In genomic region chr3:152376063-152376462, GRCm38 (mm10) we compare ENCODE assay signal across 24 mouse cellular contexts.
"Had no signal": no experiment of that assay in that cellular context is flagged by ENCODE, and none has a peak within 500 bp of the region (broad histone marks: within the 10 kb centered on the region; RNA-seq: fewer than 3 reads in every experiment).

No protein-coding gene starts in this region.

- H3K4me1 ChIP-seq: embryonic facial prominence, embryonic 10.5 days; embryonic facial prominence, embryonic 12.5 days; embryonic facial prominence, embryonic 13.5 days; embryonic facial prominence, embryonic 15.5 days; forebrain, embryonic 10.5 days; forebrain, embryonic 12.5 days; forebrain, embryonic 13.5 days; forebrain, embryonic 15.5 days had no signal

- H3K9me3 ChIP-seq: embryonic facial prominence, embryonic 10.5 days; embryonic facial prominence, embryonic 12.5 days; embryonic facial prominence, embryonic 13.5 days; embryonic facial prominence, embryonic 15.5 days; forebrain, embryonic 10.5 days; forebrain, embryonic 12.5 days; forebrain, embryonic 13.5 days; forebrain, embryonic 15.5 days had no signal

- H3K4me3 ChIP-seq: embryonic facial prominence, embryonic 10.5 days; embryonic facial prominence, embryonic 12.5 days; embryonic facial prominence, embryonic 13.5 days; embryonic facial prominence, embryonic 15.5 days; erythroblast, embryonic 14.5 days; forebrain, embryonic 10.5 days; forebrain, embryonic 12.5 days; forebrain, embryonic 13.5 days; forebrain, embryonic 15.5 days; gastrocnemius, adult 2 months; heart, adult 2 months had no signal

- H3K9ac ChIP-seq: embryonic facial prominence, embryonic 12.5 days; embryonic facial prominence, embryonic 13.5 days; embryonic facial prominence, embryonic 15.5 days; forebrain, embryonic 12.5 days; forebrain, embryonic 13.5 days; forebrain, embryonic 15.5 days; forebrain, postnatal 0 days had no signal

- H3K27me3 ChIP-seq: embryonic facial prominence, embryonic 12.5 days; embryonic facial prominence, embryonic 13.5 days; embryonic facial prominence, embryonic 15.5 days; forebrain, embryonic 12.5 days; forebrain, embryonic 13.5 days; forebrain, embryonic 15.5 days had no signal

- H3K27ac ChIP-seq: embryonic facial prominence, embryonic 10.5 days; embryonic facial prominence, embryonic 12.5 days; embryonic facial prominence, embryonic 13.5 days; embryonic facial prominence, embryonic 15.5 days; forebrain, embryonic 10.5 days; forebrain, embryonic 12.5 days; forebrain, embryonic 13.5 days; forebrain, embryonic 15.5 days; gastrocnemius, adult 2 months; heart, adult 2 months had no signal

- H3K4me2 ChIP-seq: embryonic facial prominence, embryonic 12.5 days; embryonic facial prominence, embryonic 13.5 days; embryonic facial prominence, embryonic 15.5 days; forebrain, embryonic 12.5 days; forebrain, embryonic 13.5 days; forebrain, embryonic 15.5 days had no signal

- DNase-seq: cerebellum, adult 9-10 months; cerebellum, adult 9-11 months; cerebellum, postnatal 10 days; cerebellum, postnatal 14 days; cerebellum, postnatal 25 days; cerebellum, postnatal 36 days; embryo, embryonic 11 days; forebrain, postnatal 0 days; gastrocnemius, adult 2 months; gastrocnemius, postnatal 10 days; gastrocnemius, postnatal 14 days; gastrocnemius, postnatal 25 days; gastrocnemius, postnatal 36 days; heart, adult 18-20 months; heart, adult 2 months had no signal
